Mouse (Mus musculus) cortical plate, adult 2 months (tissue): ENCODE results near the gene Slc22a15. TPM values are rescaled to one million over a fixed set of nuclear protein-coding genes. Genes with fewer than 3 reads are reported as not detected.

Experiments used
- H3K27ac ChIP-seq: fragments of 200-500 bp; 2 replicates; pipeline ENCODE4 v1.5.1; 2012; ENCODE audit warnings: low read length, control low read depth, inconsistent platforms; ENCODE audit not compliant: insufficient read depth
- H3K4me1 ChIP-seq: fragments of 200-500 bp; 2 replicates; pipeline ENCODE4 v1.6.1; 2011; ENCODE audit warnings: low read length; ENCODE audit not compliant: control insufficient read depth, insufficient read depth
- H3K4me3 ChIP-seq: fragments of 200-500 bp; 2 replicates; pipeline ENCODE4 v1.5.1; 2011; ENCODE audit warnings: mild to moderate bottlenecking, low read length, control low read depth; ENCODE audit not compliant: insufficient read depth
- CTCF ChIP-seq: fragments of 200-500 bp; IDR thresholded peaks from 2 replicates; pipeline ENCODE4 v1.5.1; 2011; ENCODE audit warnings: mild to moderate bottlenecking, control low read depth, low read length; ENCODE audit not compliant: insufficient read depth; ENCODE audit errors: extremely low read depth
- POLR2A ChIP-seq: fragments of 200-500 bp; IDR thresholded peaks from 2 replicates; pipeline ENCODE4 v1.6.1; 2011; ENCODE audit warnings: mild to moderate bottlenecking, low read length, control low read depth; ENCODE audit not compliant: insufficient read depth; ENCODE audit errors: extremely low read depth
- polyA plus RNA-seq: library from polyadenylated mRNA; depleted of rRNA; stranded (reverse); fragments of >200 nt; gene quantifications from 2 replicates; pipeline ENCODE4 v1.2.3, GENCODE M21; 2012

The Slc22a15 gene
- polyA plus RNA-seq, 1 experiment, result 5.6 TPM

- Histone ChIP-seq H3K27ac (no peak overlapping the region), H3K4me1 (no peaks in the 10 kb centered on the region), H3K4me3 (no peak overlapping the region)
- no peak for TF ChIP-seq POLR2A
- TF ChIP-seq CTCF, result no peak
Observed at GRCm38 (mm10) chr3:101876459-101877285, 47.6 kb downstream of the Slc22a15 start.

- TF ChIP-seq CTCF (no peak), POLR2A (no peak)
- Histone ChIP-seq H3K4me3 (no peak overlapping the region), H3K27ac (no peak overlapping the region), H3K4me1 (no peaks in the 10 kb centered on the region)
Observed at GRCm38 (mm10) chr3:101875258-101875920, 48.9 kb downstream of the Slc22a15 start.

- TF ChIP-seq CTCF (no peak), POLR2A (no peak)
- H3K27ac ChIP-seq, result no peak overlapping the region
- H3K4me1 ChIP-seq, result no peaks in the 10 kb centered on the region
- H3K4me3 ChIP-seq, result no peak overlapping the region
Observed at GRCm38 (mm10) chr3:101873061-101873675, 51.1 kb downstream of the Slc22a15 start.

GRCm38 (mm10) chr3:101871951-101872350 is 52.3 kb downstream of the Slc22a15 start:
- Histone ChIP-seq H3K4me1 (0 out of 2 replicates have a peak, but pooled peaks cover 2% of the 10 kb centered on the region), H3K27ac (no peak overlapping the region), H3K4me3 (no peak overlapping the region)
- TF ChIP-seq POLR2A, result no peak
- TF ChIP-seq CTCF, result no peak

- Histone ChIP-seq H3K4me3 (no peak overlapping the region), H3K4me1 (0 out of 2 replicates have a peak, but pooled peaks cover 2% of the 10 kb centered on the region), H3K27ac (no peak overlapping the region)
- TF ChIP-seq POLR2A (no peak), CTCF (no peak)
Observed at GRCm38 (mm10) chr3:101867001-101867421, 57.2 kb downstream of the Slc22a15 start.

GRCm38 (mm10) chr3:101861856-101862255 is 62.4 kb downstream of the Slc22a15 start:
- TF ChIP-seq POLR2A, result no peak
- no peak for TF ChIP-seq CTCF
- Histone ChIP-seq H3K4me1 (no peaks in the 10 kb centered on the region), H3K4me3 (no peak overlapping the region), H3K27ac (no peak overlapping the region)

- no peak overlapping the region for H3K27ac ChIP-seq
- TF ChIP-seq POLR2A, result 0 out of 2 replicates have a peak, but pooled peaks have one; percentile 27
- TF ChIP-seq CTCF, result no peak
- H3K4me1 ChIP-seq, result no peaks in the 10 kb centered on the region
- H3K4me3 ChIP-seq, result no peak overlapping the region
Observed at GRCm38 (mm10) chr3:101860151-101860550, 64.1 kb downstream of the Slc22a15 start.

GRCm38 (mm10) chr3:101859740-101860139 is 64.5 kb downstream of the Slc22a15 start:
- Histone ChIP-seq H3K4me3 (no peak overlapping the region), H3K27ac (no peak overlapping the region), H3K4me1 (no peaks in the 10 kb centered on the region)
- no peak for TF ChIP-seq CTCF
- TF ChIP-seq POLR2A, result no peak

GRCm38 (mm10) chr3:101854075-101854474 is 70.2 kb downstream of the Slc22a15 start:
- TF ChIP-seq POLR2A, result no peak
- TF ChIP-seq CTCF, result no peak
- Histone ChIP-seq H3K4me3 (no peak overlapping the region), H3K4me1 (no peaks in the 10 kb centered on the region), H3K27ac (no peak overlapping the region)

GRCm38 (mm10) chr3:101851363-101851762 is 72.9 kb downstream of the Slc22a15 start:
- Histone ChIP-seq H3K4me1 (no peaks in the 10 kb centered on the region), H3K27ac (no peak overlapping the region), H3K4me3 (no peak overlapping the region)
- TF ChIP-seq POLR2A (no peak), CTCF (no peak)
